Comparison of ENCODE assay signal across 8 mouse cellular contexts in the genomic region with DNA sequence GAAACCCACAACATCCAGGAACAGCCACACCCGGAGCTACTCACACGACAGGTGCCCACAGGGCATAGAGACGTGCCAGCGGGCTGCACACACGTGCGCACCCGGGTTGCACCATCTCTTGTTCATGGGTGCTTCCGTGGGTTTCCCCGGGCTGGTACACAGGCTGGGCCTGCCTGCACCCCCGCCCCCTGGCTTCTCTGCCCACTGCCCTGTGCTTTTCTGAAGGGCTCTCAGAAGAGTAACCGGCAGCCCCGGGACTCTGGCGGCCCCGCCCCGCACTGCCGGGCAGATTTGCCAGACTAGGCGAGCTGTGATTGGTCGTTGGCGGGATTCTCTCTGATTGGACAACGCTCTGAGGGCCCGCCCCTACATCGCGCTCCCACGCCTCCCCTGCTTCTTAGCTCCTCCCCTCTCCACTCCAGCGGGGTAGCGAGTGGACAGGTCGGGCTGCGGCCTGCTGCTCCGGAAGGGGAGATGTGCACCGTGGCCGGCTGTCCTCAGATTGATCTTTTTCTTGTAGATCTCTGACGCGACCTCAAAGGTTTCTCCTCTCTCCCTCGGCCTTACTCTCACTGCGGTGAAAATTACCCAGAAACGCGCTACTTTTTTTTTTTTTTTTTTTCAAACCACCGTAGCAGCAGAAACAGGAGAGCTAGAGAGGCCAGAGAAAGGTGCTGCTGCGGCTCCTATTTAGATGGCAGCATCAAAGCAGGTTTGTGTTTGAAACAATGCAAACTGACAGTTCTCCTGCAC. TPM values are rescaled to one million over a fixed set of nuclear protein-coding genes. Genes with fewer than 3 reads are reported as not detected.
DNase-seq lines count a peak whose midpoint lies in the region; ATAC-seq and TF ChIP-seq lines count a peak whose summit lies in the region.

A gene (minus strand): TSS at position 66 of the 753 bp plus-strand sequence.

- under 1% methylated on average over 39 of the region's 39 CpGs for WGBS in cerebellum, adult 2 months
- under 1% methylated on average over 39 of the region's 39 CpGs for WGBS in forebrain, embryonic 16.5 days
- under 1% methylated on average over 34 of the region's 39 CpGs for WGBS in liver, postnatal 0 days (ENCODE audit: insufficient replicate concordance)
- under 1% methylated on average over 39 of the region's 39 CpGs for WGBS in neural tube, embryonic 13.5 days

- H3K27me3 ChIP-seq in cerebellum, adult 2 months (ENCODE audit: control insufficient read depth, insufficient read depth, low read length): no peaks in the 10 kb centered on the region
- H3K27me3 ChIP-seq in forebrain, embryonic 16.5 days (replicated peaks; ENCODE audit: control insufficient read depth, insufficient read depth, low read length): no peaks in the 10 kb centered on the region
- no peaks in the 10 kb centered on the region for H3K27me3 ChIP-seq in liver, postnatal 0 days (ENCODE audit: insufficient read depth, low read length)
- H3K27me3 ChIP-seq in neural tube, embryonic 13.5 days: no peaks in the 10 kb centered on the region

- peak within 1 kb of the TSS; percentile 83 for H3K27ac ChIP-seq in cerebellum, adult 2 months (ENCODE audit: insufficient read depth, low read length)
- peak within 1 kb of the TSS; percentile 60 for H3K27ac ChIP-seq in forebrain, embryonic 16.5 days (ENCODE audit: low read length)
- H3K27ac ChIP-seq in liver, postnatal 0 days (ENCODE audit: low read depth): peak within 1 kb of the TSS; percentile 73
- peak within 1 kb of the TSS; percentile 81 for H3K27ac ChIP-seq in neural tube, embryonic 13.5 days (replicated peaks)

- intact Hi-C loops in heart, postnatal 25 days (cut with DNase I): loop anchor here (5.0 kb wide), 1 partner anchor 268 kb away; a partner anchor contains a TSS

- DNase-seq in MEL-GATA-1-ER (ENCODE audit: extremely low read depth, low read depth): peak; percentile 54
- peak; percentile 96 to 97 for DNase-seq in cerebellum, adult 2 months
- peak; percentile 91 for DNase-seq in heart, postnatal 25 days (ENCODE audit: low spot score)
- peak; percentile 95 for DNase-seq in layer of hippocampus, adult 11-12 months (ENCODE audit: low spot score)
- DNase-seq in liver, postnatal 0 days: peak; percentile 93
- peak; percentile 94 for DNase-seq in telencephalon, adult 2 months (ENCODE audit: low read depth, low spot score)

- H3K36me3 ChIP-seq in forebrain, embryonic 16.5 days (ENCODE audit: control insufficient read depth, insufficient read depth): no peaks in the 10 kb centered on the region
- H3K36me3 ChIP-seq in liver, postnatal 0 days (replicated peaks; ENCODE audit: insufficient read depth, low read length): no peaks in the 10 kb centered on the region
- no peaks in the 10 kb centered on the region for H3K36me3 ChIP-seq in neural tube, embryonic 13.5 days

- H3K9me3 ChIP-seq in forebrain, embryonic 16.5 days (ENCODE audit: control insufficient read depth, low read length): no peaks in the 10 kb centered on the region
- H3K9me3 ChIP-seq in liver, postnatal 0 days (ENCODE audit: low read length): peaks cover 4% of the 10 kb centered on the region; the same call in 1 of the 2 replicates
- H3K9me3 ChIP-seq in neural tube, embryonic 13.5 days: no peaks in the 10 kb centered on the region

- peaks cover 9% of the 10 kb centered on the region; the same call in 1 of the 2 replicates for H3K4me1 ChIP-seq in cerebellum, adult 2 months (ENCODE audit: control insufficient read depth, insufficient read depth, low read length)
- peaks cover 20% of the 10 kb centered on the region for H3K4me1 ChIP-seq in forebrain, embryonic 16.5 days (replicated peaks; ENCODE audit: control insufficient read depth, insufficient read depth, low read length)
- peaks cover 6% of the 10 kb centered on the region for H3K4me1 ChIP-seq in liver, postnatal 0 days (ENCODE audit: insufficient read depth)
- H3K4me1 ChIP-seq in neural tube, embryonic 13.5 days (replicated peaks): peaks cover 30% of the 10 kb centered on the region

- peak; percentile 97 for TF ChIP-seq POLR2A in cerebellum, adult 2 months (IDR thresholded peaks at IDR 0.05; ENCODE audit: borderline replicate concordance, insufficient read depth, low read length)

- no peak for TF ChIP-seq CTCF in cerebellum, adult 2 months (IDR thresholded peaks at IDR 0.05; ENCODE audit: borderline replicate concordance, insufficient read depth, low read depth, low read length)
- TF ChIP-seq CTCF in liver, postnatal 0 days (IDR thresholded peaks at IDR 0.05; ENCODE audit: low read depth): no peak

- ATAC-seq in forebrain, embryonic 16.5 days: peak; percentile 99
- peak; percentile 96 for ATAC-seq in liver, postnatal 0 days
- ATAC-seq in neural tube, embryonic 13.5 days (ENCODE audit: low read depth): peak; percentile 99

- H3K9ac ChIP-seq in forebrain, embryonic 16.5 days (replicated peaks; ENCODE audit: low read depth, low read length): peak within 1 kb of the TSS; percentile 74
- peak within 1 kb of the TSS; percentile 63 for H3K9ac ChIP-seq in liver, postnatal 0 days (replicated peaks)
- peak within 1 kb of the TSS; percentile 76 for H3K9ac ChIP-seq in neural tube, embryonic 13.5 days

- H3K4me3 ChIP-seq in cerebellum, adult 2 months (replicated peaks; ENCODE audit: insufficient read depth, low read depth, low read length): peak within 1 kb of the TSS; percentile 62
- H3K4me3 ChIP-seq in forebrain, embryonic 16.5 days (replicated peaks; ENCODE audit: low read length): peak within 1 kb of the TSS; percentile 77
- peak within 1 kb of the TSS; percentile 64 for H3K4me3 ChIP-seq in liver, postnatal 0 days (ENCODE audit: low read depth, low read length)
- H3K4me3 ChIP-seq in neural tube, embryonic 13.5 days: peak within 1 kb of the TSS; percentile 58

- peak within 1 kb of the TSS; percentile 89 for H3K4me2 ChIP-seq in forebrain, embryonic 16.5 days (ENCODE audit: low read length)
- peak within 1 kb of the TSS; percentile 86 for H3K4me2 ChIP-seq in liver, postnatal 0 days (ENCODE audit: low read depth, low read length)
- H3K4me2 ChIP-seq in neural tube, embryonic 13.5 days: peak within 1 kb of the TSS; percentile 87

- no peak for TF ChIP-seq EP300 in liver, postnatal 0 days (IDR thresholded peaks at IDR 0.05; ENCODE audit: low read depth)

RNA-seq across cellular contexts. Expression of the gene that starts here (rescaled TPM):
- polyA plus RNA-seq in cerebellum, adult 2 months (2012; rRNA removed): 46.9 and 49.4 TPM in 2 replicates
- 15.5 and 17.7 TPM in 2 replicates for polyA plus RNA-seq in forebrain, embryonic 16.5 days (2015; fragmentation: Nextera tagmentation; extraction: Ambion mirVana)
- under 1 TPM; 0.16 to 0.20 TPM for total RNA-seq in heart, postnatal 25 days (2021)
- 5.8 and 6.6 TPM in 2 replicates for polyA plus RNA-seq in liver, postnatal 0 days (2015; fragmentation: Nextera tagmentation; extraction: Ambion mirVana)
- 9.0 and 9.4 TPM in 2 replicates for polyA plus RNA-seq in neural tube, embryonic 13.5 days (2015; fragmentation: Nextera tagmentation; extraction: Ambion mirVana)

Comparison
In these comparisons a context has a peak if more than half of its experiments do, and no peak if none do; other contexts are left out.
1. Peak in every context shown above with its lines: DNase-seq, ATAC-seq, H3K4me3 ChIP-seq and H3K27ac ChIP-seq.
2. Peak in DNase-seq in heart, postnatal 25 days; RNA of the gene not detected or under 1 TPM.